Mouse (Mus musculus) gastrocnemius, postnatal 25 days (tissue): ENCODE results near the gene Grin2d. TPM values are rescaled to one million over a fixed set of nuclear protein-coding genes. Genes with fewer than 3 reads are reported as not detected.

Source experiments
- DNase-seq: peaks from one replicate; pipeline ENCODE4 v3.0.0; 2022
- total RNA-seq, 2 experiments: library from RNA; stranded (reverse); gene quantifications; 1 replicate in 1 of 2; 2 replicates in 1 of 2; pipeline ENCODE4 v1.2.3; 2021

The Grin2d gene
- total RNA-seq, 2 experiments from 2014 or later, result 0.32 to 0.46 TPM

DNA sequence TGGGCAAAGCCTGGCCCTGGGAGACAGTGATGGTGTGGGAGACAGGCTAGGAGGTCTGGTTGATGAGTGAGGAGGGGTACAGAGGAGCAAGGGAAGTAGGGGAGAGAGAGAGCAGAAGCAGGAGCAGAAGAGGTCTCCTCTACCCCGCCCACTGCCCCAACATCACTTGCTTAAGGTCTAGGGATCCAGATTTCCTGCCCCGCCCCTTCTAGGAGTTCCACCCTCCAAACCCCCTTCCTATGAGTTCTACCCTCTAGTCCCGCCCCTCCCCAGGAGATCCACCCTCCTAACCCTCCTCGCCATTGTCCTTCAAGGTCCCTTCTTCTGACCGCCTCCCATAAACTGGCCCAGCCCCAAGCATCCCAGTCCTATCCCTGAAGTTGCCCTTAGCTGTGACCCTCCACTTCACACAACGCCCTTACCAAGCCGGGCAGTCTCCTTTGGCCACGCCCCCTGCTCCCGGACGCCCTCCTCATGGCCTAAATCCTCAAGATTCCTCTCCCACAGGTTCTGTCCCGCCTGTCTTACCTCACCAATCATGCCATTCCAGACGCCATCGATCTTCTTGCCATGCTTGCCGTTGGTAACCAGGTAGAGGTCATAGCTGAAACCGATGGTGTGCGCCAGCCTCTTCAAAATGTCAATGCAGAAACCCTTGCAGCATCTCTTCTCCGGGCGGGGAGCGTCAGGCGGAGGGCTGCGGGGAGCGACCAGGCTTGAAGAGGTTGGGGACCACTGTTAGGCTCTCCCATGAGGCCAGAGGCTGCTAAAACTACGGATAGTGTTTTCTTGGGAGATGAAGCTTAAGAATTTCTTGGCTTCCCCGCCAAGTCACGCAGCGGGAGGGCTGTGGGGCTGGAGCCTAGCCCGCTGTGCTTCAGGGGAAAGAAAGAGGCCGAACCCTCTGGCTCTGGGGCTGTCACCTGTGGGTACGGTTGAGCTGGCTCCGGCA, 21.0 kb downstream of the Grin2d start:
- peak; percentile 5 for DNase-seq

DNA sequence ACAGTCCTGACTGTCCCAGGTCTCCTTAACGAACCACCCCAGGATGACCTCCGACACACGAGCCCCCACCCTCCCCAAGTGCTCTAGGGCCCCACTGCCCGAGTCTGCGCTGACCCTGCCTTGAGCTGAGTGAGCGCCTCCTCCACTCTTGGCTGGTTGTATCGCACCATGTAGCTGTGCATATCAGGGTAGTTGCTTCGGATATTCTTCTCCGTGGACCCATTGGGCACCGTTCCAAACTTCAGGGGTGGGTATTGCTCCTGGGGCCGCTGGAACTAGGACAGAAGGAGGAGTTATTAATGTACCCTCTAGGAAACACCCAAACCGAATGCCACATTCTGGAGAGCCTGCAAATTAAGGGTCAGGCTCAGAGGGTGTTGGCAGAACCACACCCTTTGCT, 25.1 kb downstream of the Grin2d start:
- DNase-seq, result no peak

DNA sequence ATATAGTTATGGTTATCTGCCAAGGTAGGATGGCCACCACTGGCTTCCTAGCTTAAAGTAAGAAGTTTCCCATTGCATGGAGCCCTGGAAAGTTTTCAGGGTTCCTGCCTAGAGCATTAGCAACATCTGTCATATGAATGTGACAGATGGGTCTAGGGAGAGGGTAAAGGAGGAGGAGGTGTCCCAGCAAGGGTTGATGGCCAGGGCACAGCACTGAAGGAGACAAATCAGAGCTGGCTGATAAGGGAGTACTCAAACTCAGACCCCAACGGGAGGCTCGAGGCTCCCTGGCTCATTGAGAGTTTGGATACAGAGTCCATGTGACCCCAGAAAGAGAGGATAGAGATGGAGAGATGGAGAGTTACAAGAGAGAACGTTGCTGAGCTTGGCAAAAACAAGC, 27.5 kb downstream of the Grin2d start:
- DNase-seq, result no peak

DNA sequence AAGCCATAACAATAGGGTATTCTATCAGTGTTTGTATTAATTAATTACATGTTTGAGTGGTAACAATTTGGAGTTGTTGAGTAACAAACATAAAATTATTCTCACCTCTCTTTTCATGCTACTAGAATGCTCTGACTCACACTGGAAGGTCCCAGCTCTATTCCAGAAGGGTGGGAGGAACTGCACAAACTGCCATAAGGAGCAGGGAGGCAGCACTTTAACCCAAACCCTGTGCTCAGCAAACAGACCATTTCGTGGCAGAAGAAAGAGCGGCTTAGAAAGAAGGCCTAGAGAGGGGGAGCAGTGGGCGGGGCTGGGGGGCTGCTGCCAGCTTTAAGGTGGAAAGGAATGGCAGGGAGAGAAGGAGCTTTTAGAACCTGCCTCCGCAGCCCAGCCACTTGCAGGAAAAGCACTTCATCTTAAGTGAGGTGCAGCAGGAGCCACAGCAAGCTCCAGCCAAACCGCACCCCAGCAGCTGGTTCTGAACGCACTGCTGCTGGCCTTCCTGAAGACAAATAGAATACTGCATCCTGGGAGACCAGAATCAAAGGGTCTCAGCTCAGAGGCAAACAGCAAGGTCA, 29.6 kb downstream of the Grin2d start:
- DNase-seq, result no peak

GRCm38 (mm10) chr7:45842950-45843744, 35.0 kb downstream of the Grin2d start:
- no peak for DNase-seq

- DNase-seq, result no peak
These were observed 44.3 kb downstream of the Grin2d start for GRCm38 (mm10) chr7:45833924-45834323.

DNA sequence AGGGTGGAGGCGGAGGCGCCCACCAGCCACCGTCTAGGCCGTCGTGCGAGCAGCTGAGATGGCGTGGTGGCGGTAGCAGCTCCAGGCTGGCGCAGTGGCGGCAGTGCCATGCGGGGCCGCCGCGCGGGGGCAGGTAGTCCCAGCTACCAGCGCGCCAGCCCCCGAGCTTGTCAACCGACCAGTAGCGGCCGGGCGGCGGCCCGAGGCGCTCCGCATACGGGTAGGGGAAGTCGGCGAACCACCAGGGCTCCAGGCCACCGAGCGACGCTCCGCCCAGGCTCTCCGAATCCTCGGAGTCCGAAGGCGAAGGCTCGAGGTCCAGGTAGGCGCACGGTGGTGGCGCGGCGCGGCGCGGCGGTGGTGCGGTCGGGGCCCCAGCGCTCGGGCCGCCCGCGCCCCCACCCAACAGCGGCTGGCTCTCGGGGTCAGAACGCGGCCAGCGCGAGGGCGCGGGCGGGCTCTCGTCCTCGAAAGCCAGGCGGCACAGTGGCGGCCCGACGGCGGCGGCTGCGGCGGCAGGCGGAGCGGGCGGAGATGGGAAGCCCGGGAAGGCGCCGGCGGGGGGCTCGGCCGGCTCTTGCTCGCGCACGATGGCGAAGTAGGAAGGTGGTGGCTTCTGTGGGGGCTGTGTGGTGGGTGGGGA, 44.9 kb downstream of the Grin2d start:
- DNase-seq, result no peak

DNA sequence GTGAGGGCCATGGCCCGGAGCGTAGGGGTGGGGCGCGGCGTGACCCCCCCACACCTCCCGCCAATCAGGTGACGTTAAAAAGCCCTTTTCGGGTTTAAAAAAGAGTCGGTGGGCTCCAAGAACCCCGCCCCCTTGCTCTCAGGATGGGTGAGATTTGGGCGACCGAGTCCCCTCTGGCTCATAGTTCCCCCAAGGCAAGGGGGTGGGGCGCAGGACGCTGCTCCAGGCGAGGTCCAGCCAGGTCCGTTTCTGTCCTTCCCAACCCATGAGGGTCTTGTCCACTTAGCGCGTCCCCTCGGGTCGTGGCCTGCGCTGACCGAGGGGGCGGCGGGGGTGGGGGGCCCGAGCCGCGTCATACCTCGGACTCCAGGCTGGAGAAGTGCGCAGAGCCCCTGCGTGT, 45.8 kb downstream of the Grin2d start:
- DNase-seq, result no peak

DNA sequence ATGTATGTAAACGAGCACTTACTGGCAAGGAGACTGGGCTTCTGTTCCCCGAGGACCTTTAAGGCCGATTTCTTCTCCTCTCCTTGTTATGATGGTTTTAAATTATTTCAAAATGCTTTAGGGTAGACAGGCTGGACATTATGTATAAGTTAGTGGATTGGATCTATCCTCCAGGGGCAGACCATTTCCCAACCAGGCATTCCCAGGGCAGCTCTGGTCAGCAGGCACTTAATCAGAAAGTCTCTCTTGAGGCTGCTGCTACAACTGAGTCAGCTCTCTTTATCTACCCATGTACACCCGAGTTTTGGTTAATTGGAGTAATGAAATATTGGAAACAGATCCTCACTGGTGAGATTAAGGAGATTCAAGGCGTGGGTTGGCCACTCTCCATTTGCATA, 47.1 kb downstream of the Grin2d start:
- DNase-seq, result no peak

DNA sequence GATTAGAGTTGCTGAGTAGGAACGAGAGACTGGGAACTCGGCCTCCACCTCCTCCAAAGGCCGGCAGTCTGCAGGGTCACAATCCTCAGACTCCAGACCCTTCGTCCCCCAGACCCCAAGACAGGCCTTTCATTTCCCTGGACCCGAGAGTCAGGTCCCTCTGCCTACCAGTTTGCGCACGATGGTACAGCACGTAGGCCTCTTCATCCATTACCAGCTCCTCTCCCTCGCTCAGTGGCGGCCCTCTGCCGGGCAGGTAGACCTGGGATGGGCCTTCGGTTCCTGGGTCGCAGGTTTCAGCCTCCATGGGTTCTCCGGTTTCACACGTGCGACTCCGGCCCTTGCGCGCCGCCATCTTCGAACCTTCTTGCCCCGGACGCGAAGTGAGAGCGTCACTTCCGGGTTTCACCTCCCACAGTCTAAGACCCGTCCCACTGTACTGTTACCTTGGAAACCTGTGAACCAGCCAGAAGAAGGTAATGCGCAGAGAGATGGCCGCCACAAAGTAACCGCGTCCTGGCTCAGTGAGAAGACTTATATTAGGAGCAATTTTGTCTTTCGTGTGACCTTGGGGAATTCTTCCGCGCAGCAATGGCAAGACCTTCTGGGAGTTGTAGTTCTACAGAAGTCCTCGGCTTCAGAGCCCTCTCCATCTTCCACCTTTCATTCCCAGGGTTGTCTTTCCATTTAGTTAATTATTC, 47.6 kb downstream of the Grin2d start, which contains the start of gene Grwd1:
Gene Grwd1 (minus strand): TSS at position 518 of the 701 bp plus-strand sequence.
- peak; percentile 76 for DNase-seq

DNA sequence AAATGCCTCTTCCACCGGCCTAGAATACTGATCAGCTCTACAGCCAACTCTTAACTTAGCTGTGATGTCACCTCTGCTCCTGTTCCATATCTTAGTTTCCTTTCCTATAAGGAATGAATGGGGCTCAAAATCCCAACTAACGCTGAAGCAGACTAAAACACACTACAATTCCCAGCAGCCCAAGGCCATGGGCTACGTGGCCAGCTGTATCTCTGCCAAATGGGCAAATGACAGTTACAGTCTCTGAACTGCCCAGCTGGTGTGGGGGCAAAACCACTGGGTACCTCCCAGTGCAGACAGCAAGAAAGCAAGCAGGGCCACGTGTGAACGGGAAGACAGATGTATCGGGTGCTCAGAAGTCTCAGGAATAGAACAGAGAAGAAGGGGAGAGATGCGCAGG, 51.5 kb downstream of the Grin2d start:
- DNase-seq, result no peak

DNA sequence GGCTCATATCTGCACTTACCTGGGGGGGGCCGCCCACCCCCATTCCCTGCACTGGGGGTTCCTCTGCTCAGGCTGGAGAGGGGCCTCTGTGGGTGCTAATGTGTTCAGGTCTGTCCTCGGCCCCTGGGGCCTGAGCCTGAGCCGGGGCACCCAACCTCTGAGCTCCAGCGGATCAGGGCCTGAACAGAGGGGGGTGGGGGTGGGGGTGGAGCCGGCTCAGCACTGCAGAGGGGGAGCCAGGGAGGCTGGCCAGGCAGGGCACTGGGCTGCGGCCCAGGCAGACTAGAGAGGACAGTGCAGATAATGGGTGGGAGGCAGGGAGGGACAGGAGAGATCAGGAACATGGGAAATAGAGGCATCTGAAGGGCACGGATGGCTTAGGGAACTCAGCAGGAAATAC, 53.6 kb downstream of the Grin2d start, which contains the start of gene Kcnj14:
Gene Kcnj14 (minus strand): TSS at position 185 of the 400 bp plus-strand sequence.
- DNase-seq, result no peak

DNA sequence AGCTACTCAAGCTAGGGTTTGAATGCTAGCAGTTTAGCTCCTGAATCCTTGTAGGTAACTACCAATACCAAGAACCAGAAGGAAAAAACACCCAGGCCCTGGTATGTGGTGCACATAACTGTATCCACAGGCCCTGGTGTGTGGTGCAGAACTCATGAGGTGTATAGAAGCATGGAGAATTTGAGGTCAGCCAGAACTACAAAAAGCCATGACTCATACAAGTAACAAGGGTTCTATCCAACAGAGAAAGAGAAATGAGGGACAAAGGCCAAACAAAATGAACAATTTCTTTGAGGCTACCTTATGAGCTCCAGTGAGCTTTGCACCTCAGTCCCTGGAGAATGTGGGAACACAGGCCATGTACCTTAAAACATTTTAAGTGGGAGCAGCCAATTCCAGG, 57.3 kb downstream of the Grin2d start:
- no peak for DNase-seq

DNA sequence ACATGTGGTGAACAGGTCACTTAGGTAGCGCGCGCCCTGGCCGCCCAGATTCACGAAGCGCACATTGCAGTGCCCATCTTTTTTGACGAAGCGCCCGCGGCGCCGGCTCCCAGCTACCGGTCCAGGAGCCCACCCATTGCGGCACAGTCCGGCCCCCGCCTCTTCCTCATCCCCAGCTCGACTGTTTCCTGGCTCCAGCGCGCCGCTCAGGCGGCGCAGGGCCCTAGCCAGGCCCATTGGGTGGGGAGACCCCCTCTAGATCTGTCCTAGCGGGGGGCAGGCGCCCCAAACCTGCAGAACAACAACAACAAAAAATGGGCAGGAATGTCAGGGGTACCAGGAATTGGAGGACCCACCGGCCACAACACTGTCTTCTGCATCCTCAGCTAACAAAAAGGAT, 58.3 kb downstream of the Grin2d start:
- DNase-seq, result no peak

GRCm38 (mm10) chr7:45815984-45816351, 62.2 kb downstream of the Grin2d start:
- DNase-seq, result no peak

DNA sequence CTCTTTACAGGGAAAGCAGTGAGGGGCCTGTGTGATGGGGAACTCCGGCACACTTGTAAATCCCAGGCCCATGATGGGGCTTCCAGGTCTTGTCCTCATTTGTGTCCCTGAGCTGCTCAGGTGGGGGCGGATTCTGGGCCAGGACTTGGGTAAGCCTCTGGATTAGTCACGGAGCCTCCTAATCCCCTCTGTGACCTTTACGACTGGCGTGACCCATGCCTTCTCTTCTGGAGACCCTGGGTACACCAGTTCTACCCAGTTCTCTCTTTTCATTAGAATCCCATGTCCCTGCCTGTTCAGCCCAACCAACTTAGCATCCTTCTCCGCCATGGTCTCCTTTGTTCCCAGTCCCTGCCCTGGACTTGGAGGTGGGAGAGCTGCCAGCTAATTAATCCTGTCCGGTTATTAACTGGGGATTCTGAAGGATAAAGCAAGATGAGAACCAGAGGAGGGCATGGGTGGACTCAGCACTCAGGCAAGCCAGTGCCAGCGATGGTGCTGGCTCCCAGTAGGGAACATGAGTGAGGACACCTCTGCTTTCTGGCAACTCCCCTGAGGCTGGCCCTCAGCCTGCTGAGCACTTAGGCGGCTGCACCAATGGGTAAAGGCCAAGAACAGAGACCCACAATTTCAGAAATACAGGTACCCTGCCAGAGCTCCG, 62.7 kb downstream of the Grin2d start:
- no peak for DNase-seq

DNA sequence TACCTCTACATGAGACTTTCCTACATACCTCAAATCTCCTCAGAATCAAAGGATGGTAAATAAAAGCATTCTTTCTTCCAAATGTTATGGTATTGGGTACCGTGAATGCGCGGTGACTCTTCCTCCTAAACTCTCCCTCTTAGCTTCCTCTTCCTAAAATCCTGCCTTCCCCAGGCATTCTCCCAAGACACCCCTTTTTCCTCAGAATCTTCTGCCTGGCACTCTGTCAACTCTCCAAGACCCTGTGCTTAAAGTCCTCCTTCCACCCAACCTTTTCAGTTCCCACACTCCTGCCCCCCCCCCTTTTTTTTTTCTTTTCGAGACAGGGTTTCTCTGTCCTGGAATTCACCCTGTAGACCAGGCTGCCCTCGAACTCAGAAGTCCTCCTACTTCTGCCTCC, 63.3 kb downstream of the Grin2d start:
- no peak for DNase-seq

GRCm38 (mm10) chr7:45813787-45814779, 64.1 kb downstream of the Grin2d start, which contains the start of gene Cyth2:
TSS of gene Cyth2 (minus strand) at chr7:45814581.
- DNase-seq, result peak; percentile 99

- no peak for DNase-seq
These were observed 65.3 kb downstream of the Grin2d start for GRCm38 (mm10) chr7:45812921-45813320.
